Mouse (Mus musculus) lung, embryonic 15.5 days (tissue): ENCODE results near the gene Ppp1r1a. TPM values are rescaled to one million over a fixed set of nuclear protein-coding genes. Genes with fewer than 3 reads are reported as not detected.

Experiments
- ATAC-seq: fragments of 200-750 bp; cut with Nextera tagmentation; 2 replicates; pipeline ENCODE4 v1.8.0; 2017; ENCODE audit warnings: moderate number of reproducible peaks, borderline replicate concordance; ENCODE audit not compliant: low FRiP score, low TSS enrichment; ENCODE audit errors: extremely low read depth
- H3K27ac ChIP-seq: fragments of 300-500 bp; sonication (generic); 2 replicates; pipeline ENCODE4 v1.5.1; 2015; ENCODE audit warnings: moderate library complexity, mild to moderate bottlenecking, inconsistent platforms
- H3K27me3 ChIP-seq: fragments of 300-500 bp; sonication (generic); 2 replicates; pipeline ENCODE4 v1.6.1; 2015; ENCODE audit warnings: inconsistent platforms
- H3K36me3 ChIP-seq: fragments of 300-500 bp; sonication (generic); 2 replicates; pipeline ENCODE4 v1.6.1; 2015; ENCODE audit warnings: inconsistent platforms
- H3K4me1 ChIP-seq: fragments of 300-500 bp; sonication (generic); 2 replicates; pipeline ENCODE4 v1.6.1; 2015; ENCODE audit warnings: inconsistent platforms
- H3K4me2 ChIP-seq: fragments of 300-500 bp; sonication (generic); 2 replicates; pipeline ENCODE4 v1.6.1; 2015; ENCODE audit warnings: inconsistent platforms, mild to moderate bottlenecking, moderate library complexity
- H3K4me3 ChIP-seq: fragments of 300-500 bp; sonication (generic); 2 replicates; pipeline ENCODE4 v1.5.1; 2015; ENCODE audit warnings: mild to moderate bottlenecking, inconsistent platforms
- H3K9ac ChIP-seq: fragments of 300-500 bp; sonication (generic); 2 replicates; pipeline ENCODE4 v1.6.1; 2015; ENCODE audit warnings: inconsistent platforms
- H3K9me3 ChIP-seq: fragments of 300-500 bp; sonication (generic); 2 replicates; pipeline ENCODE4 v1.6.1; 2016; ENCODE audit warnings: inconsistent platforms
- WGBS: fragments of 180-500 bp; shearing (Covaris S2); methylation state at CpG from one replicate; pipeline ENCODE4 v1.1.7; 2015; 5-methylcytosine and 5-hydroxymethylcytosine counted together
- polyA plus RNA-seq: library from polyadenylated mRNA; unstranded; fragments of >200 nt; fragmentation: Nextera tagmentation; extraction: Ambion mirVana; gene quantifications from 2 replicates; pipeline ENCODE4 v1.2.1, GENCODE M21; 2015

Ppp1r1a gene
- 8.0 and 8.9 TPM in 2 replicates for polyA plus RNA-seq

GRCm38 (mm10) chr15:103537822-103538213 lies at the start of gene Ppp1r1a:
Gene Ppp1r1a, minus strand, starts transcription at chr15:103538003.
- WGBS: under 1% methylated on average over 36 of the region's 36 CpGs
- peak within 1 kb of the TSS; percentile 56 for H3K9ac ChIP-seq
- peaks cover 7% of the 10 kb centered on the region for H3K4me1 ChIP-seq
- peak within 1 kb of the TSS; percentile 93 for H3K4me2 ChIP-seq
- H3K9me3 ChIP-seq: no peaks in the 10 kb centered on the region
- peak; percentile 84; the same call in 1 of the 2 replicates for ATAC-seq
- H3K36me3 ChIP-seq: no peaks in the 10 kb centered on the region
- H3K27me3 ChIP-seq: peaks cover 64% of the 10 kb centered on the region
- no peak within 1 kb of the TSS for H3K27ac ChIP-seq
- H3K4me3 ChIP-seq: peak within 1 kb of the TSS; percentile 59

GRCm38 (mm10) chr15:103585876-103586275 lies 48.1 kb upstream of the Ppp1r1a start:
- no peaks in the 10 kb centered on the region; the same call in 1 of the 2 replicates for H3K4me1 ChIP-seq
- no peak for ATAC-seq
- no peaks in the 10 kb centered on the region for H3K36me3 ChIP-seq
- H3K27ac ChIP-seq: no peak overlapping the region
- WGBS: 70% methylated on average over 2 of the region's 2 CpGs
- H3K4me3 ChIP-seq: no peak overlapping the region
- H3K9me3 ChIP-seq: no peaks in the 10 kb centered on the region
- no peaks in the 10 kb centered on the region for H3K27me3 ChIP-seq
- no peak overlapping the region for H3K9ac ChIP-seq
- H3K4me2 ChIP-seq: no peak overlapping the region

- Histone ChIP-seq H3K36me3 (no peaks in the 10 kb centered on the region), H3K4me2 (no peak within 1 kb of the TSS), H3K27ac (no peak within 1 kb of the TSS), H3K4me1 (no peaks in the 10 kb centered on the region), H3K27me3 (no peaks in the 10 kb centered on the region), H3K9me3 (no peaks in the 10 kb centered on the region), H3K9ac (no peak within 1 kb of the TSS), H3K4me3 (no peak within 1 kb of the TSS)
- ATAC-seq: no peak
Observed at GRCm38 (mm10) chr15:103564981-103565380, 27.2 kb upstream of the Ppp1r1a start, which contains the start of gene Glycam1. Gene Glycam1, minus strand, starts transcription at chr15:103565081.

- Histone ChIP-seq H3K4me2 (no peak overlapping the region), H3K27ac (no peak overlapping the region), H3K9ac (no peak overlapping the region), H3K36me3 (no peaks in the 10 kb centered on the region), H3K27me3 (no peaks in the 10 kb centered on the region), H3K4me1 (no peaks in the 10 kb centered on the region), H3K9me3 (no peaks in the 10 kb centered on the region), H3K4me3 (no peak overlapping the region)
- peak; percentile 27; the same call in 1 of the 2 replicates for ATAC-seq
- 42% methylated on average over 3 of the region's 3 CpGs for WGBS
Observed at GRCm38 (mm10) chr15:103552096-103552690, 14.4 kb upstream of the Ppp1r1a start.

- Histone ChIP-seq H3K4me2 (no peak overlapping the region), H3K9ac (no peak overlapping the region), H3K4me1 (no peaks in the 10 kb centered on the region), H3K4me3 (no peak overlapping the region), H3K9me3 (no peaks in the 10 kb centered on the region), H3K27ac (no peak overlapping the region), H3K27me3 (no peaks in the 10 kb centered on the region), H3K36me3 (no peaks in the 10 kb centered on the region)
- no peak for ATAC-seq
- 12% methylated on average over 1 of the region's 1 CpGs for WGBS
Observed at GRCm38 (mm10) chr15:103551053-103551452, 13.2 kb upstream of the Ppp1r1a start.

GRCm38 (mm10) chr15:103549475-103549874 lies 11.7 kb upstream of the Ppp1r1a start:
- Histone ChIP-seq H3K9ac (no peak overlapping the region), H3K4me3 (no peak overlapping the region), H3K36me3 (no peaks in the 10 kb centered on the region), H3K27ac (no peak overlapping the region), H3K4me1 (no peaks in the 10 kb centered on the region), H3K4me2 (no peak overlapping the region), H3K9me3 (no peaks in the 10 kb centered on the region), H3K27me3 (no peaks in the 10 kb centered on the region)
- 80% methylated on average over 1 of the region's 1 CpGs for WGBS
- ATAC-seq: no peak

GRCm38 (mm10) chr15:103547983-103548382 lies 10.2 kb upstream of the Ppp1r1a start:
- no peak overlapping the region for H3K27ac ChIP-seq
- ATAC-seq: no peak

GRCm38 (mm10) chr15:103542526-103542925 lies 4.7 kb upstream of the Ppp1r1a start:
- Histone ChIP-seq H3K27me3 (peaks cover 26% of the 10 kb centered on the region), H3K9me3 (no peaks in the 10 kb centered on the region), H3K36me3 (no peaks in the 10 kb centered on the region), H3K4me2 (no peak overlapping the region), H3K4me1 (no peaks in the 10 kb centered on the region), H3K4me3 (no peak overlapping the region), H3K27ac (no peak overlapping the region), H3K9ac (no peak overlapping the region)
- no peak for ATAC-seq

More at GRCm38 (mm10) chr15:103547983-103548382, 10.2 kb upstream of the Ppp1r1a start:
- Histone ChIP-seq H3K9ac (no peak overlapping the region), H3K36me3 (no peaks in the 10 kb centered on the region), H3K4me3 (no peak overlapping the region), H3K9me3 (no peaks in the 10 kb centered on the region), H3K27me3 (no peaks in the 10 kb centered on the region), H3K4me1 (no peaks in the 10 kb centered on the region), H3K4me2 (no peak overlapping the region)
- WGBS: 82% methylated on average over 3 of the region's 3 CpGs

GRCm38 (mm10) chr15:103540646-103541045 lies 2.8 kb upstream of the Ppp1r1a start:
- 53% methylated on average over 1 of the region's 1 CpGs for WGBS
- Histone ChIP-seq H3K4me1 (peaks cover 7% of the 10 kb centered on the region), H3K4me3 (no peak overlapping the region), H3K9me3 (no peaks in the 10 kb centered on the region), H3K27ac (no peak overlapping the region), H3K36me3 (no peaks in the 10 kb centered on the region), H3K9ac (no peak overlapping the region), H3K27me3 (peaks cover 43% of the 10 kb centered on the region), H3K4me2 (no peak overlapping the region)
- ATAC-seq: no peak

GRCm38 (mm10) chr15:103539259-103539658 lies 1.5 kb upstream of the Ppp1r1a start:
- peaks cover 57% of the 10 kb centered on the region for H3K27me3 ChIP-seq
- no peak overlapping the region for H3K27ac ChIP-seq
- ATAC-seq: no peak
- 43% methylated on average over 2 of the region's 2 CpGs for WGBS
- H3K9ac ChIP-seq: no peak overlapping the region
- H3K9me3 ChIP-seq: no peaks in the 10 kb centered on the region
- H3K36me3 ChIP-seq: no peaks in the 10 kb centered on the region
- H3K4me3 ChIP-seq: no peak overlapping the region
- H3K4me2 ChIP-seq: no peak overlapping the region
- peaks cover 7% of the 10 kb centered on the region for H3K4me1 ChIP-seq

- peak overlapping the region; percentile 59 for H3K4me3 ChIP-seq
- H3K9ac ChIP-seq: peak overlapping the region; percentile 56
- H3K36me3 ChIP-seq: no peaks in the 10 kb centered on the region
- peaks cover 64% of the 10 kb centered on the region for H3K27me3 ChIP-seq
- ATAC-seq: peak; percentile 58
- peaks cover 7% of the 10 kb centered on the region for H3K4me1 ChIP-seq
- WGBS: 1% methylated on average over 37 of the region's 37 CpGs
- H3K9me3 ChIP-seq: no peaks in the 10 kb centered on the region
- H3K4me2 ChIP-seq: peak overlapping the region; percentile 93
- no peak overlapping the region for H3K27ac ChIP-seq
Observed at GRCm38 (mm10) chr15:103537011-103537821, 587 bp downstream of the Ppp1r1a start.

GRCm38 (mm10) chr15:103536456-103536855 lies 1.3 kb downstream of the Ppp1r1a start:
- Histone ChIP-seq H3K4me3 (no peak overlapping the region), H3K4me2 (peak overlapping the region; percentile 93), H3K9me3 (no peaks in the 10 kb centered on the region), H3K4me1 (peaks cover 7% of the 10 kb centered on the region), H3K27me3 (peaks cover 64% of the 10 kb centered on the region), H3K27ac (no peak overlapping the region), H3K36me3 (no peaks in the 10 kb centered on the region), H3K9ac (no peak overlapping the region)
- WGBS: 45% methylated on average over 2 of the region's 2 CpGs
- no peak for ATAC-seq
